Mouse (Mus musculus): Measurements from ENCODE around the gene Pitpnm1.
A peak's percentile ranks its signal among the peaks of the same experiment; 100 is the strongest.

Pitpnm1 gene

DNA sequence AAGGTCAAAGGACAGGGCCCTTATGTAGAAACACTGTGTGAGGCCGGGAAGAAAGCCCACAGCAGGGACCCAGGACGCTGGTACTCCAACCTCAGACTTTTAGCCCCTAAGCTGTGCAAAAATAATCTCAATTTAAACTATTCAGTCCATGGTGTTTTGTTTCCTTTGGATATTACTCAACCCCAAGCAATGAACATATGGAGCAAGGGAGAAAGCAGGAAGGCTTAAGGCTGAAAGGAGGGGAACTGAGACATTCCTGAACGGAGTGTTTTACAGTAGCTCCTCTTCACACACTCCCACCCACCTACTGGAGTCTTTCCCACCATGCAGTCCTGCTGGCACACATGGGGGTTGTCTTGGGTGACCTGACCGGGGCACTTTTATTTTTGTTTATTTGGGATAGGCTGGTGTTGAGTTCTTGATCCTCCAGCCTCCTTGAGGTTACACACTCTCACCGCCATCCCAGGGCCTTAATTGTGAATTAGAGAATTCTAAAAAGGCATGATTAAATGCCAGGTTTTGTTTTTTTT lies 5.0 kb upstream of the Pitpnm1 start:
- DNase-seq (ENCODE audit: low read depth): no peak

DNA sequence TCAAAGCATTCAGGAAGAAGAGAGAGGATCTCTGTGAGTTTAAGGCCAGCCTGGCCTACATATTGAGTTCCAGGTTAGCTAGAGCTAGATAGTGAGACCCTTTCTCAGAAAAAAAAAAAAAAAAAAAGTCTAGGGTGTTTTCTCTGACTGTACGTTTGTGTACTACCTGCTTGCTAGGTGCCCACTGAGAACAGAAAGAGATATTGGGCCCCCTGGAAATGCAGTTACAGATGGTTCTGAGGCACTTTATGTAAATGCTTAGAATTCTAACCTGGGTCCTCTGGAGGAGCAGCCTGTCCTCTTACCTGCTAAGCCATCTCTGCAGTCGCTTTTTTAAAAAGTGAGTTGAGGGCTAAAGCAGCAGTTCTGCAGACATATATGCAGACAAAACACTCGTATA lies 4.0 kb upstream of the Pitpnm1 start:
- DNase-seq (ENCODE audit: low read depth): no peak

DNA sequence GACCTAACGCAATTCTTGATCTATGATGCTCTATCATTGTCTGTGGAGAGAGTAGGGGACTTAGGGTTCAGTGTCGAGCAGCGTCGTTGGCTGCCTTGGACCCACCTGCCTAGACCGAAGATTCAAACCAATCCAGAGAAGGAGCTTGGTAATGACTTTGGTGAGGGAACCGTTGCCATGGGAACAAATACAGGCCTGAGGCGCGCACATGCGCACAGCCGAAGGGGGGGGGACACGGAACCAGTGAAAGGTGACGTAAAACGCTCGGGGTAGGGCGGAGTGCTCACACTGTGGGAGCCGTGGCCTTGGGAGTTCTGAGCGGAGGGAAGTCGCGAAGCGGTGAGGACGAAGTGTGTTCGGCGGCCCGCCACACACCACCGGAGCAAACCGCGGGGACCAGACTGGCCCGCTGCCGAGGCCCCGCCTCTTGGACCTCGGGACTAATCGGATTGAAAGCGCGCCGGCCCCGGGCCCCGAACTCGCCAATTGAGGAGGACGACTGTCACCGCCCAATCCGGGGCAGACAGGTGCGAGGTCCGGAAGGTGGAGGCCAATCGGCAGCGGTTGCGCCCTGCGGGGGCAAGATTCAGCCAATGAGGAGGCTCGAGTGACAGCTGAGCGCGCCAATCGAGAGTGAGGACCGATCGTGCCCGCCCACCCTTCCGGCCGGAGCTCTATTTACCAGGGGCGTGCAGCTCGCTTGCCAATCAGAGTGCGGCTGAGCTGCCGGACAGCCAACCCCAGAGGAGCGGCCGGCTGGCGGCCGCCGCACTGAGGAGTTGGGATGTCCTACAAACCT lies 3.0 kb upstream of the Pitpnm1 start, which contains the start of gene Cdk2ap2:
Cdk2ap2 (plus strand) TSS at position 541 of the 799 bp plus-strand sequence.
- peak; percentile 98 for DNase-seq (ENCODE audit: low read depth)

DNA sequence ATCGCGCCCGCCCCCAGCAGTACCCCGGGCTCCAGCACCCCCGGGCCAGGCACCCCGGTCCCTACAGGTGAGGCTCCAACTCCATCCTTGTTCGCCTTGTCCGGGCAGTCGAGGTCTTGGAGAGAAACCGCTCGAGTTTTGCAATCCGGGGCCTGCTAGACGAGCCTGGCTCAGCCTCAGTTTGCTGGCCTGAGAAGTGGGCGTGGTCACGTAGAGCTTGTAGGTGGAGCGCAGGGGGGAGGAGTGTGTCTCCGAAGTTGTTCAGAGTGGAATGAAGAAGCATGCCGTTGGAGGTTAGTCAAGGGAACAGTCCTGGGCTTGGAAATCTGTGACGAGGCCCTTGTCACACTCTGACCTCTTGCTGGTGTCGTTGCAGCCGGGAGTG lies 2.4 kb upstream of the Pitpnm1 start:
- no peak for DNase-seq (ENCODE audit: low read depth)

DNA sequence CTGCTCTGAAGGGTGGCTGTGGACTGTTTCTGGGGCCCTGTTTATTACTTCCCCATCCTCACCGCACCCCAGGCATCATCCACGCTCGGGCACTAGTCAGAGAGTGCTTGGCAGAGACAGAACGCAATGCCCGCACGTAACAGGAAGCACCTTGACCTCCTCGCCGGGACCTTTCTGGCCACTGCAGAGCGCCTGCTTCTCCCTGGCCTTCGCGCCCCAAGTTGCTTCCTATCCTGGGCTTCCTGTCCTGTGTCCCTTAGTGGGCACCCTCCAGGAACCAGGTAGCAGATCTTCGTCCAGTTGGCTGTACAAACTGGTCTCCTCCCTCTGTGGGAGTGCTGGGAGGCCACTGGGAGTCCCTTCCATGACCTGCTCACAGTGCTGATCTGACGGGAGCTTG lies 1.4 kb upstream of the Pitpnm1 start:
- DNase-seq (ENCODE audit: low read depth): no peak

DNA sequence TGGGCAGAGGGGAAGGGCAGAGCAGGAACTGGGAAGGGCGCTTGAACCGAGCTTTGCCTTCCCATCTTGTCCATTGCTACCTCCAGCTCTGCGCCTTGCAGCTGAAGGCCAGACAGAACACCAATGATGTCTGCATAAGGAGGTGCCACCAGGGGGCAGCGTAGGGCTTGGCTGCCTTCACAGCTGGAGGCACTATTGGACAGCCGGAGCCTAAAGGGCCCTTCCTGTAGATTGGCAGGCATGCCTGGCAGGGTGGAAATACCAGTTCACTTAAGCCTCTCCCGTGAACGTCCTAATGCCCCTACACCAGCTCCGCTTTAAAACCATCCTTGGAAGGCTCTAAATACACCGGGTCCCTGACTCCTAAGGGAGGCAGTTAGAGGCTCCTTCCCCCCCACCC lies 742 bp upstream of the Pitpnm1 start:
- DNase-seq (ENCODE audit: low read depth): peak; percentile 78

DNA sequence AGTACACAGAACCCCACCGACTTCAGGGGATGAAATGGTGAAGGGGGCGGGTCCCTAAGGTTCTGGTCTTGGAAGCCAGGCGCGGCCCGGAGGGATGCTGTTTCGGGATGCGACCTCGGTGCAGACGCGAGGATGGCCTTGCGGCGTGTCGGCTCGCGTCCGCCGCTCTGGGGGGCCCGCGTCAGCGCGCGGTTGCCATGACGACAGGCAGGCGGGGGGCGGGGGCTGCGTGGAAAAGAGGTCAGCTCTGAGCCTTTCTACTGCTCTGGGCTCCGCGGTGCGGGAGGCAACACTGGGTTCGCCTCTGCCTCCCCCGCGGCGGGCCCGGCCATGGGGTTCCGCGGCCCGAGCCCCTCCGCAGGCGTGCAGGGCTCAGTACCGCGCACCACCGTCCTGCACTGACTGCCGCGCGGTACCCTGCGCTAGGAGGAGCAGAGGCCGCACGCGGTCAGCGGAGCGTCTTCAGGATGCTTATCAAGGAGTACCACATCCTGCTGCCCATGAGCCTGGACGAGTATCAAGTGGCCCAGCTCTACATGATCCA lies 992 bp downstream of the Pitpnm1 start:
- DNase-seq (ENCODE audit: low read depth): no peak

DNA sequence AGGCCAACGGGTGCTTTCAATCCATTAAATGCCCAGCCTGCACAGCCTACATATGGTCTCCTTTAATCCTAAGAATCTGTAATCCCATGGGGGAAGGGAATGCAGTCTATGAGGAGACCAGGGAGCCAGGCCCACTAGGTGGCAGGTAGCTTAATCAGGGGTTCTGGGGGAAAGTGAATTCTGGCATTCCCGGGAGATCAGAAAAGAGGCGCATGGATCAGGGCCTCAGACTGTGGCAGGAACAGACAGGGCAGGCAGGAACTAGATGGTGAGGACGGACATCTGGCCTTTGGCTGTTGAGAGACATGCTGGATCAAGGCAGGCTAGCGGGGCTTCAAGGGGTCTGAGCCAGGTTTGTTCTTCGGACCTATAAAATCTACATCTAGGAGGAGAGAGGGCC lies 1.7 kb downstream of the Pitpnm1 start:
- no peak for DNase-seq (ENCODE audit: low read depth)

DNA sequence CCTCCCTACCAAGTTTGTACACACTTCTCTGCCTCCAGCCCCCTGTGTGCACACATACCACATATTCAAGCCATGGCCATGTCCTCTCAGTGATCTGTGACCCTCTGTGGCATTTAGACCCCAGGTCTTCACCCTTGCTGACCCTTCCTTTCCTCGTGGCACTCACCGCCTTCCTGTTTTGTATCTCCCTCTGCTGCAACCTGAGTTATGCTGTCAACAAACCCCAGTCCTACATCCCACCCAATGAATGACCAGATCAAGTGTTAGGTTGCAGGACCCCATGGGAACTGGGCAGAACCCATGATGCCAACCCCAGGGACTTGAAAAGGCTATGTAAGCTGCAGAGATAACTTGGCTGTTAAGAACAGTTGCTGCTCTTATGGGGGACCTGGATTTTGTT lies 2.3 kb downstream of the Pitpnm1 start:
- no peak for DNase-seq (ENCODE audit: low read depth)

DNA sequence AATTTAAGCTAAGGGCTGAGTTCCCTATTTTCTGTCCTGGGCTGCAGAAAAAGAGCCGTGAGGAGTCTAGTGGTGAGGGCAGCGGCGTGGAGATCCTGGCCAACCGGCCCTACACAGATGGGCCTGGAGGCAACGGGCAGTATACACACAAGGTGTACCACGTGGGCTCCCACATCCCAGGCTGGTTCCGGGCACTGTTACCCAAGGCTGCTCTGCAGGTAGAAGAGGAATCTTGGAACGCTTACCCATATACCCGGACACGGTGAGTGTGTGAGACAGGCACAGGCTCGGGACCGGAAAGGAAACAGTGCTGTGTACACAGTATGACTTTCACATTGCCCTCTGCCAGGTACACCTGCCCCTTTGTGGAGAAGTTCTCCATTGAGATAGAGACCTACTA lies 2.8 kb downstream of the Pitpnm1 start:
- no peak for DNase-seq (ENCODE audit: low read depth)

DNA sequence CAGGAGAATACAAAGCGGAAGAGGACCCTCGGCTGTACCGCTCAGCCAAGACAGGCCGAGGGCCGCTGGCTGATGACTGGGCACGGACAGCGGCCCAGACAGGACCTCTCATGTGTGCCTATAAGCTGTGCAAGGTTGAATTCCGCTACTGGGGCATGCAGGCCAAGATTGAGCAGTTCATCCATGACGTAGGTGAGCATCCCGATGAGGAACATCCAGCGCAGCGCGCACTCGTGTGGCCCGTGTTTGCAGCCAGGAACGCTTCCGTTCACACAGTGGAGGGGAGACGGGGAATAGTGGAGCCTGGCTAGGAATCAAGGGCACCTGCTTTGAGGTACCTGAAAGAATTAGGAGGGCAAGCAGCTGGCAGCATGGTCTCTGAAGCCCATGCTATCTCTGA lies 3.5 kb downstream of the Pitpnm1 start:
- DNase-seq (ENCODE audit: low read depth): no peak

DNA sequence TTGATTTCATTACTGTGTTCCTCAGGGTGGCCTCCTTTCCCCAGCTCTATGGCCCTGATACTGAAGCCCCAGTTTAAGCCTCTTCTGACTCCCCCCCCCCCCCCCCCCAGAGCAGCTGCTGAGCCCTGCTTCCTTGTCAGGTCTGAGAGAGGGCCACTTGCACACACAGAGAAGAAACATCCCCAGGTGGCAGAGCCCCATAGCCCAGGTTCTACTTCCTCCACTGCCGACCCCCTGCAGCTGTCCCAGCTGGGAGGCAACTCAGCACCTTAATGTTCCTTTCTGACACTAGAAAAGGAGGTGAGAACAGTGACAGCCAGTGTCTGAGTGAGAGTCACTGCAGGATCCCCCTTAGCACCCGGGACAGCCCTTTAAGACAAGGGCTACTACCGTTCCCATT lies 4.0 kb downstream of the Pitpnm1 start:
- DNase-seq (ENCODE audit: low read depth): no peak

DNA sequence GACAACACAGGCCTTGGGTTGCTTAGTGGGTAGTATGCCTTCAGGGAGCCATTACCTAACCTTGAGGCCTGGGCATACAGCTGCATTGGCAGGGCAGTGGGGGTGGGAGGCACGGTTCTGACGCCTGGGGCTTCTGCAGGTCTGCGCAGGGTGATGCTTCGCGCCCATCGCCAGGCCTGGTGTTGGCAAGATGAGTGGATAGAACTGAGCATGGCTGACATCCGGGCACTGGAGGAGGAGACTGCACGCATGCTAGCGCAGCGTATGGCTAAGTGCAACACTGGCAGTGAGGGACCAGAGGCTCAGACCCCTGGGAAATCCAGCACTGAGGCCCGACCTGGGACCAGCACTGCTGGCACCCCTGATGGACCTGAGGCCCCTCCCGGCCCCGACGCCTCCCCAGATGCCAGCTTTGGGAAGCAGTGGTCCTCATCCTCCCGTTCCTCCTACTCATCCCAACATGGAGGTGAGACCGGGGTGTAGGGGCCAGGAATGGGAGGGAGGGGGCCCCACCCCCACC lies 4.9 kb downstream of the Pitpnm1 start:
- no peak for DNase-seq (ENCODE audit: low read depth)

DNA sequence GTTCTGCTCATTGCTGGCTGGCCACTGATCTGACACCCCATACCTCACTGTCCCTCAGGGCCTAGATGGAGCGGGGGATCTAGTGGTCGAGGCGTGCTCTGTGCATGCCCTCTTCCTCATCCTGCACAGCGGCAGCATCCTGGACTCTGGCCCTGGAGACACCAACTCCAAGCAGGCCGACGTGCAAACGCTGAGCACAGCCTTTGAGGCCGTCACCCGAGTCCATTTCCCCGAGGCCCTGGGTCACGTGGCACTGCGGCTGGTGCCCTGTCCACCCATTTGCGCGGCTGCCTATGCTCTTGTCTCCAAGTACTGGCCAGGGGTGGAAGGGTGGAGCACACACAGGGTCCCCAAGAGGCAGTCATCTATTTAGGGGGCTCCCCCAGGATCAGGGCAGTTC lies 6.9 kb downstream of the Pitpnm1 start:
- DNase-seq (ENCODE audit: low read depth): no peak

DNA sequence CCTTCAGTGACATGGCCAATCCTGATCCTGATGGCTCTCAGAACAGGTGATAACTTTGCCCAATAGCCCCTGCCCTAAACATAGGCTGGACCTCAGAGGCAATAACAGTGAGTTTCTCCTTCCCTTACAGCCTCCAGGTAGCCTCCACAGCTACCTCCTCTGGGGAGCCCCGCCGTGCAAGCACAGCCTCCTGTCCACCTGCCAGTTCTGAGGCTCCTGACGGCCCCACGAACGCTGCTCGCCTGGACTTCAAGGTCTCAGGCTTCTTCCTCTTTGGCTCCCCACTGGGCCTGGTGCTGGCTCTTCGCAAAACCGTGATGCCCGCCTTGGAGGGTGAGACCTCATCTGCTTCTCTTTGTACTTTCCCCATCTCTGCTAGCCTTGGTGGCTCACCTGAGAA lies 8.7 kb downstream of the Pitpnm1 start:
- DNase-seq (ENCODE audit: low read depth): no peak

DNA sequence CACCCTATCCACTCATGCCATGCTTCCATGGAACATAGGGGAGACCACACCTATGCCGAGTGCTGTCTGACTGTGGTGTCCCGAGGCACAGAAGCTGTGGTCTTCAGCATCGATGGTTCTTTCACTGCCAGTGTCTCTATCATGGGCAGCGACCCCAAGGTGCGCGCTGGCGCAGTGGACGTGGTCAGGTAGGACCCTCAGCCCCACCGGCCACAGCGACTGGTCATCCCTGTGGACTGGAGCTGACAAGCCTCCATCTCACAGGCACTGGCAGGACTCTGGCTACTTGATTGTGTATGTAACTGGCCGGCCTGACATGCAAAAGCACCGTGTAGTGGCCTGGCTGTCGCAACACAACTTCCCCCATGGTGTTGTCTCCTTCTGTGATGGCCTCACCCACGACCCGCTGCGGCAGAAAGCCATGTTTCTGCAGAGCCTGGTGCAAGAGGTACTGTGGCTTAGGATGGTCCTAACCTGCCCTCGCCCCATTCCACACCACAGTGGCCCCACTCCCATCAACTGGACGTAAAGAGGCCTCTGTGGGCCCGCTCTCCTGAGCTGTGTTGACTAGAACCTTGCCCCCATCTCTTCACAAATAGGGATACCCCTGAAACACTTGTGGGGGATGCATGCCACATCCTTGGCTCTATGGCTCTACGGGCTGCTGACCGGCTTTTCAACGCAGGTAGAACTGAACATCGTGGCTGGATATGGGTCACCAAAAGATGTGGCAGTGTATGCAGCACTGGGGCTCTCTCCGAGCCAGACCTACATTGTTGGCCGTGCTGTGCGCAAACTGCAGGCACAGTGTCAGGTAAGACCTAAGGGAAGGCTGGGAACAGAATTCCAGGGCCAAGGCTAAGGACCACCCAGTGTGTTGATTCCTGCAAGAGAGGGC lies 12.5 kb downstream of the Pitpnm1 start:
- DNase-seq (ENCODE audit: low read depth): no peak

DNA sequence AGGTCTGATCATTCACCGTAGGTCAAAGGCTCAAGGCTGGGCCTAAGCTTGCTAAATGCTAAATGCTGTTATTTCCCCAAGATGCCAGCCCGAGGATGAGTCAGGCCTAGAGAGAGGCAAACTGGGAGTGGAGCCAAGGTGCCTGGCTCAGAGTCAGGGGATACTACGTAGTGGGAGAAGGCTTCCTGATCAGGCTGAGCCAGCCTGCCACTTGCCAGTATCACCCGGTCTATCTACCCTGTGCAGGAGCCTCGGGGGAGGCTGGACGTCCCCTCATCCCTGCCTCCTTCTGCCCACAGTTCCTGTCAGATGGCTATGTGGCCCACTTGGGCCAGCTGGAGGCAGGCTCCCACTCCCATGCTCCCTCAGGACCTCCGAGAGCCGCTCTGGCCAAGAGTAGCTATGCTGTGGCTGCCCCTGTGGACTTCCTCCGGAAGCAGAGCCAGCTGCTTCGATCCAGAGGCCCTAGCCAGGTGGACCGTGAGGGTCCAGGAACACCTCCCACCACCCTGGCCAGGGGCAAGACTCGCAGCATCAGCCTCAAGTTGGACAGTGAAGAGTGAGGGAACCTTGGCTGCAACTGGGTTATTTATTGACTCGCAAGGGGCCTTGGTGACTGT lies 13.5 kb downstream of the Pitpnm1 start:
- DNase-seq (ENCODE audit: low read depth): peak; percentile 92

DNA sequence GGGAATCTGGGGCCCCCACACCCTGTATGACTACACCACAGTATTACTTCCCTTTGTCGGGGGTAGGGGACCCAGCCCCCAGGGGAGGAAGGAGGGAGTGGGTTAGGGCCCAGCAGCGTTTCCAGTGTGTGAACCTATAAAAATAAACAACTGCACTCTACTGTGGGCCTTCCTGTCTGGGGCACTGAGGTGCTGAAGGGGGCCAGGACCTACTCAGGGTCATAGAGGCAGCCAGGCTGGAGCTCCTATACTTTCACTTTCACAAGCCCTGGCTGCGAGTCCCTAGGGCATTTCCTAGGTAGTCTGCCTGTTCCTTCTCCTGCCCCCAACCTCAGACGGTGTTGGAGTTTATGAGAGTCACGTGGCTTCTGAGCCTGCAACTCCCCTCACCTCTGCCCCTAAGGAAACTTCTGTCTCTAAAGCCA lies 14.0 kb downstream of the Pitpnm1 start:
- DNase-seq (ENCODE audit: low read depth): no peak

DNA sequence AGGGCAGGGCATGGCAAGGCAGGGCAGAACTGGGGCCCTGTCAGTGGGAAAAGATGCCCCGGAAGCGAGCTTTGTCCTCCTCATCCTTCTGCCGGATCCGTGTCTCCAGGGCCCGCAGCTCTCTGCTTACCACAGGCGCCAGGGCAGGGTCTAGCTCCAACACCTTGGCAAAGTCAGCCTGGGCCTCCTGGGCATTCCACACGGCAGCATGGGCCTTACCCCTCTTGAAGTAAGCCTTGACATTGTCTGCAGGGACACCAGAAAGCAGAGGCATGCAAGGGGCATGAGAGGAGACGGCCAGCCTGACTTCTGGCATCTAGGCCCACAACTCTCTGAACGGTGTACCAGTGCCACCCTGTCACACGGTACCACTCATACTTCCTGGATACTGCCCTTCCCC lies 14.8 kb downstream of the Pitpnm1 start:
- DNase-seq (ENCODE audit: low read depth): no peak

DNA sequence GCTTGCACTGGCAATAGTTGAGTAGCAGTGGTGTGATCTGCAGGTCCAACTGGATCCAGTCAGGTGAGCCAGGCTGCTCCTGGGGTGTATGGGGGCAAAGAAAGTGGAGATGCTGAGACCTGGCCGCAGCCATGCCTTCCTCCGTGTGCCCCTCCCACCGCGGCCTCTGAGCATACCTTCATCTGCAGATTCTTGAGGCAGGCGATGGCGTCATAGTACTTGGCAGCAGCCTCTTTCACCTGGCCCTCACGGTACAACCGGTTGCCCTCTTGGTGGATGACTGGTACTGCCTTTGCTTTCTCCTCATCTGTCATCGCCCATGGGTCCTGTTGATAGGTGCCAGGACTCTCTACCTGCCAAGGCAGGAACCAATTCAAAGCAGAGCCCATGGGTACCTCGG lies 15.3 kb downstream of the Pitpnm1 start:
- no peak for DNase-seq (ENCODE audit: low read depth)

DNA sequence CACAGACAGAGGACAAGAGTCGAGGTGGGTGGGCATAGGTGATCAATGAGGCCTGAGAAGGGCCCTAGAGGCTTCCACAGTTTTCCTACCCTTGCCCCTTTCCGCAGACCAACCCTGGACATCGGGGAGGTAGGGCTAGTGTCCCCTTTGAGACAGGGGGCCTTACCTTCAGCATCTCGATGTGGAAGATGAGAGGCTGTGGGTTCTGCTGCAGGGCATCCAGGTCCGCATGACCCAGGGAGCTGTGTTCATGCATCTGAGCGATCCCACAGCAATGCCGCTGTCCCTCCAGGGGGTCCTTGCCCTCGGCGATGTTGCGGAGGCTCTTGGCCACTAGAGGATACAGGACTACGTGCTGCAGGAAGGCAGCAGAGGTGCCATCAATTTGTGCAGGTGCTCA lies 16.0 kb downstream of the Pitpnm1 start:
- no peak for DNase-seq (ENCODE audit: low read depth)

DNA sequence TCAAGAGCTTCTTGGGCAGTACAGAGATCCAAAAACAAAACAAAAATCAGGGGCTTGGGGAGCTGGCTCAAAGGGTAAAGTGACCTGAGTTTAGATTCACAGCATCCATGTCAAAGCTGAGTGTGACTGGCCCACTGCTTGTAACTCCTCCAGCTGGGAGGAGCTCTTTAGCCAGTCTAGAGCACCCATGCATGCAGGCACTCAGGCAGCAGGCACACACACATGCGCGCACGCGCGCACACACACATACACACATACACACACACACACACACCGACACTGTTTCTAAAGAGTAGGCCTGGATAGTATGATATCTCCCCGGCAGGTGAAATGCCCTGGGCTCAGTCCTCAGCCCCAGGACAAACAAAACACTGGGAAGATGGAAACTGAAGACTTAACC lies 17.2 kb downstream of the Pitpnm1 start:
- no peak for DNase-seq (ENCODE audit: low read depth)

Data from fibroblast of lung, adult 2 months (primary cell).